8 mouse cellular contexts compared by ENCODE assay signal in the genomic region with DNA sequence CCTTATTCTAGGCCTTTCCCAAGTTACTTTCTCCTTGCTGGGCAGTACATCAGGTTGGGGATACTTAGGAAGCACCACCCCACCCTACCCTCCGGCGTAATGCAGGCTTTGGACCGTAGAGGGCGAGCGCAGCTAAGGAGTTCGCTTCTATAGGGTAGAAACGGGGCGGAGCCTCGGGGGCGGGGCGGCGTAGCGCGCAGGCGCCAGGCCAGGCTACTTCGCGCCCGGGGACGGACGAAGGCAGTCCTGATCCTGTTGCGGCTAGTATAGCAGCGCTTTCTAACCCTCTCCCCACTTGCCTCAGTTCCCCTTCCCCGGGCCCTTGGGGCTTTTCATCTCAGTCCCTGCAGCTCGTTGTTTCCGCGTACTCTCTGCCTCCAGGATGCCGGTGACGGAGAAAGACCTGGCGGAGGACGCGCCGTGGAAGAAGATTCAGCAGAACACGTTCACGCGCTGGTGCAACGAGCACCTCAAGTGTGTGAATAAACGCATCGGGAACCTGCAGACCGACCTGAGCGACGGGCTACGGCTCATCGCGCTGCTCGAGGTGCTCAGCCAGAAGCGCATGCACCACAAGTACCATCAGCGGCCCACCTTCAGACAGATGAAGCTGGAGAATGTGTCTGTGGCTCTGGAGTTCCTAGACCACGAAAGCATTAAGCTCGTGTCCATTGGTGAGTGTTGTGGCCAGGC. TPM values are rescaled to one million over a fixed set of nuclear protein-coding genes. Genes with fewer than 3 reads are reported as not detected.
A peak's percentile ranks its signal among the peaks of the same experiment; 100 is the strongest.
DNase-seq lines count a peak whose midpoint lies in the region; ATAC-seq and TF ChIP-seq lines count a peak whose summit lies in the region.

A gene (plus strand): TSS at position 188 of the 693 bp plus-strand sequence.

- peak within 1 kb of the TSS; percentile 88 for H3K27ac ChIP-seq in embryonic fibroblast, embryonic 13.5 days (ENCODE audit: insufficient read depth, low read length)
- peak within 1 kb of the TSS; percentile 59 for H3K27ac ChIP-seq in heart, embryonic 11.5 days (ENCODE audit: low read depth, low read length)
- H3K27ac ChIP-seq in kidney, embryonic 15.5 days: peak within 1 kb of the TSS; percentile 82
- H3K27ac ChIP-seq in limb, embryonic 15.5 days: peak within 1 kb of the TSS; percentile 87
- H3K27ac ChIP-seq in midbrain, postnatal 0 days (ENCODE audit: low read depth, low read length): peak within 1 kb of the TSS; percentile 67

- DNase-seq in B cell, adult 2 months: peak; percentile 98
- peak; percentile 97 for DNase-seq in brain, adult 2 months (ENCODE audit: low read depth, low spot score)
- peak; percentile 96 for DNase-seq in midbrain, postnatal 0 days (ENCODE audit: low spot score)
- DNase-seq in spleen, postnatal 10 days (ENCODE audit: low spot score in 2 of 2): peak; percentile 82 to 94

- no peaks in the 10 kb centered on the region for H3K9me3 ChIP-seq in heart, embryonic 11.5 days (replicated peaks; ENCODE audit: control insufficient read depth, low read length)
- no peaks in the 10 kb centered on the region for H3K9me3 ChIP-seq in kidney, embryonic 15.5 days (replicated peaks)
- H3K9me3 ChIP-seq in limb, embryonic 15.5 days: no peaks in the 10 kb centered on the region
- H3K9me3 ChIP-seq in midbrain, postnatal 0 days (ENCODE audit: low read length): no peaks in the 10 kb centered on the region

- ATAC-seq in heart, embryonic 11.5 days (replicated peaks; ENCODE audit: insufficient number of reproducible peaks, low FRiP score, low TSS enrichment): peak; percentile 90
- peak; percentile 97 for ATAC-seq in kidney, embryonic 15.5 days (replicated peaks; ENCODE audit: low FRiP score)
- ATAC-seq in limb, embryonic 15.5 days (ENCODE audit: insufficient number of reproducible peaks, low FRiP score, low TSS enrichment, low read depth): peak; percentile 95
- ATAC-seq in midbrain, postnatal 0 days (ENCODE audit: low FRiP score): peak; percentile 96

- WGBS in heart, embryonic 11.5 days (ENCODE audit: insufficient replicate concordance): under 1% methylated on average over 49 of the region's 49 CpGs
- under 1% methylated on average over 49 of the region's 49 CpGs for WGBS in kidney, embryonic 15.5 days
- under 1% methylated on average over 44 of the region's 49 CpGs for WGBS in limb, embryonic 15.5 days
- under 1% methylated on average over 49 of the region's 49 CpGs for WGBS in midbrain, postnatal 0 days

- H3K36me3 ChIP-seq in heart, embryonic 11.5 days (ENCODE audit: control insufficient read depth, insufficient read depth, low read length): no peaks in the 10 kb centered on the region
- H3K36me3 ChIP-seq in kidney, embryonic 15.5 days: no peaks in the 10 kb centered on the region
- H3K36me3 ChIP-seq in limb, embryonic 15.5 days: no peaks in the 10 kb centered on the region
- no peaks in the 10 kb centered on the region for H3K36me3 ChIP-seq in midbrain, postnatal 0 days (ENCODE audit: insufficient read depth, low read length)

- peak within 1 kb of the TSS; percentile 88 for H3K4me3 ChIP-seq in embryonic fibroblast, embryonic 13.5 days (ENCODE audit: insufficient read depth, low read length)
- H3K4me3 ChIP-seq in heart, embryonic 11.5 days (ENCODE audit: low read depth, low read length): peak within 1 kb of the TSS; percentile 75
- H3K4me3 ChIP-seq in kidney, embryonic 15.5 days (replicated peaks): peak within 1 kb of the TSS; percentile 78
- H3K4me3 ChIP-seq in limb, embryonic 15.5 days: peak within 1 kb of the TSS; percentile 58
- H3K4me3 ChIP-seq in midbrain, postnatal 0 days (ENCODE audit: low read depth, low read length): peak within 1 kb of the TSS; percentile 75

- H3K4me1 ChIP-seq in embryonic fibroblast, embryonic 13.5 days (ENCODE audit: control insufficient read depth, insufficient read depth, low read length): 0 out of 2 replicates have a peak, but pooled peaks cover under 1% of the 10 kb centered on the region
- H3K4me1 ChIP-seq in heart, embryonic 11.5 days (ENCODE audit: control insufficient read depth, insufficient read depth, low read length): peaks cover 12% of the 10 kb centered on the region
- H3K4me1 ChIP-seq in kidney, embryonic 15.5 days: peaks cover 34% of the 10 kb centered on the region
- H3K4me1 ChIP-seq in limb, embryonic 15.5 days: peaks cover 37% of the 10 kb centered on the region
- peaks cover 13% of the 10 kb centered on the region for H3K4me1 ChIP-seq in midbrain, postnatal 0 days (ENCODE audit: insufficient read depth, low read length)

- TF ChIP-seq CTCF in embryonic fibroblast, embryonic 13.5 days (IDR thresholded peaks at IDR 0.05; ENCODE audit: borderline replicate concordance, insufficient read depth, low read length): peak; percentile 96
- TF ChIP-seq CTCF in midbrain, postnatal 0 days (IDR thresholded peaks at IDR 0.05): peak; percentile 96

- H3K9ac ChIP-seq in heart, embryonic 11.5 days (ENCODE audit: low read depth, low read length): peak within 1 kb of the TSS; percentile 82
- H3K9ac ChIP-seq in kidney, embryonic 15.5 days: peak within 1 kb of the TSS; percentile 73
- peak within 1 kb of the TSS; percentile 79 for H3K9ac ChIP-seq in limb, embryonic 15.5 days
- H3K9ac ChIP-seq in midbrain, postnatal 0 days (replicated peaks; ENCODE audit: low read length, poor library complexity, severe bottlenecking): peak within 1 kb of the TSS; percentile 79

- peak within 1 kb of the TSS; percentile 93 for H3K4me2 ChIP-seq in heart, embryonic 11.5 days
- peak within 1 kb of the TSS; percentile 91 for H3K4me2 ChIP-seq in kidney, embryonic 15.5 days
- H3K4me2 ChIP-seq in limb, embryonic 15.5 days: peak within 1 kb of the TSS; percentile 81
- H3K4me2 ChIP-seq in midbrain, postnatal 0 days (ENCODE audit: low read depth, low read length, poor library complexity, severe bottlenecking): peak within 1 kb of the TSS; percentile 88

- H3K27me3 ChIP-seq in heart, embryonic 11.5 days (ENCODE audit: control insufficient read depth, insufficient read depth, low read length): no peaks in the 10 kb centered on the region
- H3K27me3 ChIP-seq in kidney, embryonic 15.5 days: no peaks in the 10 kb centered on the region
- no peaks in the 10 kb centered on the region for H3K27me3 ChIP-seq in limb, embryonic 15.5 days
- no peaks in the 10 kb centered on the region for H3K27me3 ChIP-seq in midbrain, postnatal 0 days (ENCODE audit: insufficient read depth, low read length)

- TF ChIP-seq POLR2A in embryonic fibroblast, embryonic 13.5 days (IDR thresholded peaks at IDR 0.05; ENCODE audit: low read depth, low read length): peak; percentile 98

RNA-seq across cellular contexts. Expression of the gene that starts here (rescaled TPM):
- 190 and 401 TPM in 2 replicates for polyA plus RNA-seq in embryonic fibroblast, embryonic 13.5 days (2011; ENCODE audit: insufficient read length, low read depth, missing spikeins)
- 13.1 and 13.6 TPM in 2 replicates for polyA plus RNA-seq in heart, embryonic 11.5 days (2014; fragmentation: Nextera tagmentation; extraction: Ambion mirVana)
- 19.4 and 20.6 TPM in 2 replicates for polyA plus RNA-seq in kidney, embryonic 15.5 days (2015; fragmentation: Nextera tagmentation; extraction: Ambion mirVana)
- 27.6 and 33.0 TPM in 2 replicates for polyA plus RNA-seq in limb, embryonic 15.5 days (2015; fragmentation: Nextera tagmentation; extraction: Ambion mirVana)
- total RNA-seq in midbrain, postnatal 0 days (2014; rRNA removed): 23.7 and 34.3 TPM in 2 replicates
- 3.5 and 7.0 TPM in 2 replicates for polyA plus RNA-seq in midbrain, postnatal 0 days (2015; fragmentation: Nextera tagmentation; extraction: Ambion mirVana)

Comparison
In these comparisons a context has a peak if more than half of its experiments do, and no peak if none do; other contexts are left out.
1. Peak in every context shown above with its lines: DNase-seq, ATAC-seq, H3K4me3 ChIP-seq and H3K27ac ChIP-seq.